Mouse (Mus musculus) CH12.LX (cell line): ENCODE results near the gene Krtap9-3. TPM values are rescaled to one million over a fixed set of nuclear protein-coding genes. Genes with fewer than 3 reads are reported as not detected.

Experiments
- DNase-seq: peaks from one replicate; pipeline ENCODE4 v3.0.0-alpha.2; 2013; ENCODE audit errors: extremely low read depth
- H3K27ac ChIP-seq: 2 replicates; pipeline ENCODE4 v1.5.1; 2012; ENCODE audit warnings: low read depth, mild to moderate bottlenecking, control low read depth, moderate library complexity; ENCODE audit not compliant: insufficient read depth
- H3K27me3 ChIP-seq: replicated peaks from 2 replicates; pipeline ENCODE3; 2012; ENCODE audit warnings: inconsistent platforms
- H3K36me3 ChIP-seq, 2 experiments: replicated peaks in 1 of 2; 2 replicates each; pipeline versions ENCODE3 to v1.6.1; 2012; ENCODE audit warnings: inconsistent platforms in 1 of 2, low read length in 1 of 2, mild to moderate bottlenecking in 1 of 2, mixed read lengths in 1 of 2, moderate library complexity in 1 of 2; ENCODE audit not compliant: control insufficient read depth in 1 of 2, insufficient read depth in 1 of 2
- H3K4me1 ChIP-seq, 2 experiments: 2 replicates each; pipeline ENCODE4 v1.6.1; 2012; ENCODE audit warnings: inconsistent platforms in 1 of 2, moderate library complexity in 1 of 2; ENCODE audit not compliant: insufficient read depth in 2 of 2, control insufficient read depth in 1 of 2
- H3K4me2 ChIP-seq: 2 replicates; pipeline ENCODE4 v1.6.1; 2012; ENCODE audit warnings: low read depth, mild to moderate bottlenecking, control low read depth; ENCODE audit not compliant: poor library complexity, insufficient read depth, severe bottlenecking
- H3K4me3 ChIP-seq, 3 experiments: fragments of 150-350 bp in 1 of 3; sonication (generic) in 1 of 3; replicated peaks in 1 of 3; 2 replicates each; pipeline versions ENCODE3 to v1.5.1; 2011 to 2012; ENCODE audit warnings: low read depth in 2 of 3, low read length in 2 of 3, mild to moderate bottlenecking in 2 of 3, moderate library complexity in 2 of 3, control low read depth in 1 of 3, improper control_type of control experiment in 1 of 3, inconsistent platforms in 1 of 3, mixed read lengths in 1 of 3; ENCODE audit not compliant: poor library complexity in 1 of 3
- H3K79me2 ChIP-seq: replicated peaks from 2 replicates; pipeline ENCODE4 v1.6.1; 2012; ENCODE audit warnings: mild to moderate bottlenecking, moderate library complexity; ENCODE audit not compliant: control insufficient read depth, poor library complexity, insufficient read depth, severe bottlenecking; ENCODE audit errors: extremely low read depth
- H3K9ac ChIP-seq: 2 replicates; pipeline ENCODE4 v1.6.1; 2012; ENCODE audit warnings: low read depth, mild to moderate bottlenecking, control low read depth, moderate library complexity; ENCODE audit not compliant: insufficient read depth
- H3K9me3 ChIP-seq: replicated peaks from 2 replicates; pipeline ENCODE3; 2012; ENCODE audit warnings: low read length, inconsistent platforms, mixed read lengths
- CHD1 ChIP-seq: IDR thresholded peaks from 2 replicates; pipeline ENCODE4 v1.6.1; 2012; ENCODE audit warnings: low read depth, low read length, improper control_type of control experiment, inconsistent platforms
- CHD2 ChIP-seq: IDR thresholded peaks from 2 replicates; pipeline ENCODE4 v1.6.1; 2011; ENCODE audit warnings: low read length, improper control_type of control experiment
- ETS1 ChIP-seq: conservative IDR thresholded peaks from 2 replicates; pipeline ENCODE4 v1.6.1; 2012; ENCODE audit warnings: low read depth, mild to moderate bottlenecking, inconsistent platforms, low read length, improper control_type of control experiment, moderate library complexity
- GABPA ChIP-seq: IDR thresholded peaks from 2 replicates; pipeline ENCODE4 v1.6.1; 2012; ENCODE audit warnings: low read depth, low read length, improper control_type of control experiment, inconsistent platforms; ENCODE audit not compliant: insufficient replicate concordance
- HCFC1 ChIP-seq: IDR thresholded peaks from 2 replicates; pipeline ENCODE4 v1.6.1; 2012; ENCODE audit warnings: low read depth, mild to moderate bottlenecking, inconsistent platforms, low read length, improper control_type of control experiment
- IRF4 ChIP-seq: IDR thresholded peaks from 2 replicates; pipeline ENCODE4 v1.6.1; 2014; ENCODE audit warnings: low read depth, mild to moderate bottlenecking, inconsistent platforms, low read length, improper control_type of control experiment
- KAT2A ChIP-seq: IDR thresholded peaks from 2 replicates; pipeline ENCODE4 v1.6.1; 2012; ENCODE audit warnings: low read length, improper control_type of control experiment, inconsistent platforms; ENCODE audit not compliant: insufficient replicate concordance
- MAX ChIP-seq: IDR thresholded peaks from 2 replicates; pipeline ENCODE4 v1.6.1; 2011; ENCODE audit warnings: low read length, improper control_type of control experiment
- MAZ ChIP-seq: IDR thresholded peaks from 2 replicates; pipeline ENCODE4 v1.6.1; 2012; ENCODE audit warnings: low read depth, mild to moderate bottlenecking, inconsistent platforms, low read length, improper control_type of control experiment, moderate library complexity
- NELFE ChIP-seq: IDR thresholded peaks from 2 replicates; pipeline ENCODE4 v1.6.1; 2011; ENCODE audit warnings: low read depth, low read length, improper control_type of control experiment
- NRF1 ChIP-seq: IDR thresholded peaks from 2 replicates; pipeline ENCODE4 v1.6.1; 2014; ENCODE audit warnings: low read depth, mild to moderate bottlenecking, inconsistent platforms, low read length, improper control_type of control experiment, moderate library complexity
- POLR2A ChIP-seq: IDR thresholded peaks from 2 replicates; pipeline ENCODE4 v1.6.1; 2011; ENCODE audit warnings: low read depth, mild to moderate bottlenecking, improper control_type of control experiment, low read length
- RAD21 ChIP-seq: IDR thresholded peaks from 2 replicates; pipeline ENCODE4 v1.6.1; 2011; ENCODE audit warnings: low read depth, mild to moderate bottlenecking, low read length, improper control_type of control experiment, moderate library complexity
- RCOR1 ChIP-seq: conservative IDR thresholded peaks from 2 replicates; pipeline ENCODE4 v1.6.1; 2012; ENCODE audit warnings: low read depth, mild to moderate bottlenecking, inconsistent platforms, low read length, improper control_type of control experiment
- SIN3A ChIP-seq: IDR thresholded peaks from 2 replicates; pipeline ENCODE4 v1.6.1; 2012; ENCODE audit warnings: low read length, improper control_type of control experiment, inconsistent platforms
- SMC3 ChIP-seq: IDR thresholded peaks from 2 replicates; pipeline ENCODE4 v1.6.1; 2011; ENCODE audit warnings: low read depth, low read length, improper control_type of control experiment
- TCF12 ChIP-seq: IDR thresholded peaks from 2 replicates; pipeline ENCODE4 v1.6.1; 2014; ENCODE audit warnings: low read depth, mild to moderate bottlenecking, inconsistent platforms, low read length, improper control_type of control experiment
- UBTF ChIP-seq: IDR thresholded peaks from 2 replicates; pipeline ENCODE4 v1.6.1; 2012; ENCODE audit warnings: low read depth, mild to moderate bottlenecking, inconsistent platforms, low read length, improper control_type of control experiment, moderate library complexity
- USF2 ChIP-seq: conservative IDR thresholded peaks from 2 replicates; pipeline ENCODE4 v1.6.1; 2011; ENCODE audit warnings: low read depth, low read length, improper control_type of control experiment
- ZC3H11A ChIP-seq: IDR thresholded peaks from 2 replicates; pipeline ENCODE4 v1.6.1; 2012; ENCODE audit warnings: low read depth, mild to moderate bottlenecking, inconsistent platforms, low read length, improper control_type of control experiment
- ZKSCAN1 ChIP-seq: IDR thresholded peaks from 2 replicates; pipeline ENCODE4 v1.6.1; 2012; ENCODE audit warnings: low read depth, inconsistent platforms, low read length, improper control_type of control experiment, borderline replicate concordance
- ZMIZ1 ChIP-seq: IDR thresholded peaks from 2 replicates; pipeline ENCODE4 v1.6.1; 2012; ENCODE audit warnings: low read depth, mild to moderate bottlenecking, inconsistent platforms, low read length, improper control_type of control experiment
- ZNF384 ChIP-seq: IDR thresholded peaks from 2 replicates; pipeline ENCODE4 v1.6.1; 2012; ENCODE audit warnings: low read depth, low read length, improper control_type of control experiment, inconsistent platforms
- dilution Hi-C: fragments of 300-500 bp; cut with MboI; formaldehyde crosslinking; loops from 2 replicates; pipeline ENCODE4 v1.14.3; 2020; ENCODE audit warnings: low sequenced_read_pairs; ENCODE audit not compliant: extremely low pct_unique_long_range_greater_than_20kb, extremely low pct_ligation_motif_present
- in situ Hi-C: fragments of 300-500 bp; cut with MboI; formaldehyde crosslinking; loops from 3 replicates; pipeline ENCODE4 v1.14.3; 2019; ENCODE audit warnings: low sequenced_read_pairs, low pct_ligation_motif_present, low pct_unique_long_range_greater_than_20kb, mixed read lengths
- polyA plus RNA-seq: library from polyadenylated mRNA; unstranded; fragments of >175 nt; gene quantifications from 2 replicates; pipeline ENCODE4 v1.2.1, GENCODE M21; 2012; ENCODE audit warnings: low read depth; ENCODE audit not compliant: insufficient read length
- total RNA-seq, 2 experiments: library from RNA; depleted of rRNA; stranded (reverse); fragments of 300-350 nt in 1 of 2; fragments of >200 nt in 1 of 2; gene quantifications; 2 replicates each; pipeline ENCODE4 v1.2.3; 2012 to 2014

The Krtap9-3 gene
- total and polyA plus RNA-seq, 3 experiments, result not detected

DNA sequence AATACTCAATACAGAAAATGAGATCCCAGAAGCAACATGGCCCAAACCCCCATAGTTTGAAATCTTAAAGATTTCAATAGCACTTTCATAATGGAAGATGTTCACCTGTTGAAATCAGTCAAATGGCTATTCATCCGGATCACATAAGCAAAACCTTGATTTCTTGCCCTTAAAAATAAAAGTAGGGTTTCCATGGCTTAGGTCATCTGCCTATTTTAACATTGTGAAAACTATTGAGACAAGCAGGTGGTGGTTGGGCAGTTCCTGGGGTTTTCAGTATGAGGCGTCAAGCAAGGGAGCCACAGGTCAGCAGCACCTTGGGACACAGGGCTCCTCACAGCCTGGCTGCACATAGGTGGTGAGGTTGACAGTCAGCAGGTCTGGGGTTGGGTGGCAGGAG is 41.7 kb downstream of the Krtap9-3 start (continued):
- TF ChIP-seq KAT2A (no peak), CHD2 (no peak), HCFC1 (no peak), ETS1 (no peak; the same call in 1 of the 2 replicates), MAX (no peak), MAZ (no peak)
- TF ChIP-seq, all 38 proteins: peak for 6

DNA sequence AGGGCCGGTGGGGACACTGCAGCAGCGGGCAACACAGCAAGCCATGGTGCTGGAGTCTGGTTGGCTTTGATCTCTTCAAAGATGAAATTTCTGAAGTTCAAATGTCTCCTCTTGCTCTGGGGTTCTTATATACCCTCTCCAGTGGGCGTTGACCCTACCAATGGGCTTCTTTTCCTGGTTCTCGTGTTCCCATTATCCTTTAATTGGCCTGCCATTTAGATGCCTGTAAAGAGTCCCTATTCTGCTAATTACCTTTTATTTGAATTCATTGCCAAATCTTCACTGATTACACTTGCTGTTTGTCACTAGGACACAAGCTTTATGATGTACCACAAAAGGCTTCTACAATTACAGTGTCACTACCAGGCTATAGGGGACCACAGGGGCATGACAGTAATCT is 47.1 kb downstream of the Krtap9-3 start, which contains the start of gene Krtap3-3:
Gene Krtap3-3, minus strand, starts transcription at position 101 of the 400 bp plus-strand sequence.
- no peak for TF ChIP-seq USF2
- TF ChIP-seq IRF4, result no peak
- no peak for TF ChIP-seq GABPA
- no peak for TF ChIP-seq RCOR1
- no peak for TF ChIP-seq RAD21
- TF ChIP-seq CHD2, result no peak
- no peak for TF ChIP-seq ZMIZ1
- TF ChIP-seq SIN3A, result no peak
- no peak for TF ChIP-seq POLR2A
- TF ChIP-seq NRF1, result no peak
- TF ChIP-seq ZNF384, result no peak
- TF ChIP-seq ZKSCAN1, result no peak
- no peak for TF ChIP-seq ZC3H11A
- TF ChIP-seq ETS1, result no peak
- no peak for TF ChIP-seq CHD1
- no peak for TF ChIP-seq NELFE
- no peak for TF ChIP-seq TCF12
- TF ChIP-seq SMC3, result no peak
- no peak for TF ChIP-seq UBTF
- Histone ChIP-seq H3K4me1 (no peaks in the 10 kb centered on the region), H3K27ac (no peak within 1 kb of the TSS), H3K9me3 (no peaks in the 10 kb centered on the region), H3K9ac (no peak within 1 kb of the TSS), H3K79me2 (no peaks in the 10 kb centered on the region), H3K36me3 (no peaks in the 10 kb centered on the region), H3K4me2 (peak within 1 kb of the TSS; percentile 69), H3K27me3 (peaks cover 56% of the 10 kb centered on the region), H3K4me3 (no peak within 1 kb of the TSS)
- no peak for DNase-seq
- dilution Hi-C loops (no loop called here), in situ Hi-C loops (no loop called here)
